Mouse (Mus musculus) CD4-positive, CD25-positive, alpha-beta regulatory T cell, adult 2 months (primary cell): ENCODE results near the gene Acss2.

Source experiments
- DNase-seq: peaks from one replicate; pipeline ENCODE4 v3.0.0-alpha.2; 2012; ENCODE audit warnings: low read depth, low spot score

The Acss2 gene

DNA sequence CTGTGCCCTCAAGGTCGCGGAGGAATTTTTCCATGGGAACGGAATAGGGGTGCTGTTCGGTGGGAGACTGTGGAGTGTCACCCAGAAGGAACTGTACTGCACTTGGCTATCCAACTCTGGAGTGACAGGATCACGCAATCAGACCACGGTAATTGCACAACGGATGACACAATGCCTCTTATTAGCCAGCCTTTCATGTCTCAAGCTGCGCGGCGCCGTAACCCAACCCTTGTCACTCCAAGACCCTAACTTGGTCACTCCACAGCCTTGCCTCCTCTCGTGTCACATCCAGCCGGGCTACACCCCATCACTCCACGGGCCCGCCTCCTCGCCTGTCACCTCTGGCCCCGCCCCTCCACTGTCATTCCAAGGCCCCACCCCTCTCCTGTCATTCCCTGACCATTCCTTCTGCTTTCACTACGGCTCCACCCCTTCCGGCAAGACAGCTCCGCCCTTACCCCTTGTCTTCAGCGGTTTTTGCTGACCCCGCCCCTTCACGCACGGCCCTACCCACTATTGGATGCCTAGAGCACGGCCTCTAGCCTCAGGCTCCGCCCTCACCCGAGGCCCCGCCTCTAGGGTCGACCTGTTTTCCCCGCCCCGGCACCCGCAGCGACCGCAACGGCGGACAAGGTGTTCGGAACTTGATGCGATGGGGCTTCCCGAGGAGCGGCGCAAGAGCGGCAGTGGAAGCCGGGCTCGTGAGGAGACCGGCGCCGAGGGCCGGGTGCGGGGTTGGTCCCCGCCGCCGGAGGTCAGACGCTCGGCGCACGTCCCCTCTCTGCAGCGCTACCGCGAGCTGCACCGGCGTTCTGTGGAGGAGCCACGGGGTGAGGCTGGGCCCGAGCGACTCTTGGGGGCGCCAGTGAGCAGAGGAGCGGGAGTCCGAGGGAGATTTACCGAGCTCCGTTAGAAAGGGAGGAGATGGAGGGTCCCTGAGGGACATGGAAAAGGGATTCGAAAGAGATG lies at the start of gene Acss2, which contains the start of gene Ggt7:
Acss2 (plus strand) TSS at position 494 of the 969 bp plus-strand sequence.
Ggt7 (minus strand) TSS at position 783 of the 969 bp plus-strand sequence.
- peak; percentile 98 for DNase-seq

DNA sequence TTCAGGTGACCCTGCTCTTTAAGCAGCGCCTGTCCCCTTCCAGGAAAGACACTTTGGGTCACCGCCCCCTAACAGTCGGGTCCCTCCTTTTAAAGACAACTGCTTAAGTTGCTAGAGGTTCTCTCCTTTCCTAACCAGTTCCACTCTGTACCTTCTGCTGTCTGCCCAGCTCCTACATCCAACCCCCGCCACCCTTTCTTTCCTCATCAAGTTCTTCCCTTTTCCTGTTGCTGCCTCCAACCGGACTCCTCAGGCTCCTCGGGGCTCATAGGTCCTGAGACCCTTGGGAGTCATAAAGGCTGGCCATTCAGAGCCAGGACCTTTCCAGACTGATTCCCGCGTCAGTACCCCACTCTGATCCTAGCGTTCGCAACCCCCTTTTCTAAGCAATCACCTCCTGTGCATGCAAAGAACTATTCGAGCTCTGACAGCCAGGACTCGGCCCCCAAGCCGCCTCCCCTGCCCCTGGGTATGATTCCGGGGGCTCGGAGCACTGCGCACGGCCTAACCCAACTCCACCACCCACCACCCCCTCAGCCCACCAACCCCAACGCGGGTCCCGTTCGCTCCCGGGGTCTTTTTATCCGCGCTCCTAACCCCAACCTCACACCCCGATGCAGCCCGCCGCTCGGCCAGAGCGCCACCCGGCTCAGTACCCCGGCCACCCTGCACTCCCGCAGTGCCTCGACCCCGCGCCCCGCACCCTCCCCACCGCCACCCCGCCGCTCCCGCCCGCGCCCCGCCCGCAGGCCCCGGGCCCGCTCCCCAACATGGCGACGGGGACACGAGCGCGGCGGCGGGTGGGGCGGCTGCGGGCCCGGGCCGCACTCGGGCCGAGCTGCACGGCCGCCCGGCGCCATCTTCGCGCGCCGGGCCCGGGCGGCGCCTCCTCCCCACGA lies 44.8 kb upstream of the Acss2 start:
- DNase-seq: peak; percentile 69

DNA sequence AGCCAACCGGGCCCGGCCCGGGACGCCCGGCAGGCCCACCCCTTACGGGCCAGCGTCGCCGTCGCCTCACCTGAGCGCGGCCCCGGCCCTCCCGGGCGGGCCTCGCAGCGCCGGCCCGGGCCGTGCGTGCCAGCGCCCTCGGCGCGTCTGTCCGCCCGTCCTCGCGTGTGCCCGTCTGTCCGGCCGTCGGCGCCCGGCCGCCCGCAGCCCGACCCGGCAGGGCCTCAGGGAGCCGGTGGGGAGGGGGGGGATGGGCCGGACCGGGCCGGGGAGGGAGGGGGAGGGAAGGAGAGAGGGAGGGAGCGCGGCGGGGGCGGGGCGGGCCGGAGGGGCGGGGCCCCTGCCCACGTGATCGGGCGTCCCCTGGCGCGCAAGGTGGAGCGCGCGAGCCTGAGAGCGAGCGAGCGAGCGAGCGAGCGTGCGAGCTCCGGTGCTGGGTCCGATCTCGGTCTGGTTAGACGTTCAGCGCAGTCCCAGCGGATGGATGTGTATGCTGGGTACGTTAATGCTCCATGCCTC lies 44.1 kb upstream of the Acss2 start, which contains the start of gene Ncoa6:
Ncoa6 (minus strand) TSS at position 325 of the 519 bp plus-strand sequence.
- peak; percentile 89 for DNase-seq

DNA sequence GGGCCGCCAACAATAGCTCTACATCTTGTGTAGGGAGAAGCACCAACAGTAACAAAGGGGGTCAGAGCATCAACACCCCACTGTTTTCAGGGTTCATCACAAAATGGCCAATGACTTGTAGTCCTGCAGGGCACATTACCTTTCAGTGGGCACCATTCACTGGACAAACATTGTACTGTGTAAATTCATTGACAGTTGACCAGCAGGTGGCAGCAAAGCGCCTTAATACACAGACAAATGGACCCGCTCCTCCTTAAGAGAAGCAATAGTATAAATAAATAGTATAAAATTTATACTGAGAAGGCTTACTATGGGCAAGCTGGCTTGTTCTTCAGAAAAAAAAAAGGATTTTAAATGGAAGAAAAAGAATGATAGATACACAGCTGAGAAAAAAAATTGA lies 35.7 kb upstream of the Acss2 start:
- peak; percentile 83 for DNase-seq

DNA sequence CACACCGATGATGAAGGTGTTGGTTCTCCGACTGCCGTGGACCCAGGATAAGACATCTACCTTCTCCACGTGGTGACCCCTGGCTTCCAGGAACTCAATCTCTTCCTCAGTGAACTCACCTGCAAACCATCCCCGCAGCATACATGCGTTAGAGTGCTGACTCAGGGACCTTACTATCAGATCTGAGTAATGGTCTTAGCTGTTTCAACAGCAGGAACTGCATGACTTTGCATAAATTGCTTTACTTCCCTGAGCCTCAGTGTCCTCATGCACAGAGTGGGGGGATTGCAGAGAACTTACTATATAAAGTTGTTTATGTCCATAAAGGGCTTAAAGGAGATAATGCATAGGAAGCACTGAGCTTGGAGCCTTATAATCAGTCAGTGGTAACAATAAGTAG lies 26.8 kb upstream of the Acss2 start:
- no peak for DNase-seq

DNA sequence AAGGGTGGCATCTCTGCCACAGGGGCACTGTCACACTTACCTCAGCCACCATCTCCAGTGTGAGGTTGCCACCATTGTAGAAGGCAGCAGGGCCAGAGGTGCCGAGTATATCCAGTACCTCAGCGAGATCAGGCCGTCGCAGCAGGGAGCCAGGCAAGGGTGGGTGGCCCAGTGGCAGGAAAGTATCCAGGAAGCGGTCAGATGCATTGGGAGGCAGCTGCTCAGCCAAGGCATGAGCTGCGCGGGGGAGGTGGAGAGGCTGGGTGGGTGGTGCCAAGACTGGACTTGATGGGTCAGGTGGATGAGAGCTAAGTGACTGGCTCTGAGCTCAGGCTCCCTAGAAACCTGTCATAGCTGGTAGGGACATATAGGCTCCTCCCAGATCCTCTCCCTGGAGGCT lies 15.2 kb upstream of the Acss2 start:
- DNase-seq: no peak

DNA sequence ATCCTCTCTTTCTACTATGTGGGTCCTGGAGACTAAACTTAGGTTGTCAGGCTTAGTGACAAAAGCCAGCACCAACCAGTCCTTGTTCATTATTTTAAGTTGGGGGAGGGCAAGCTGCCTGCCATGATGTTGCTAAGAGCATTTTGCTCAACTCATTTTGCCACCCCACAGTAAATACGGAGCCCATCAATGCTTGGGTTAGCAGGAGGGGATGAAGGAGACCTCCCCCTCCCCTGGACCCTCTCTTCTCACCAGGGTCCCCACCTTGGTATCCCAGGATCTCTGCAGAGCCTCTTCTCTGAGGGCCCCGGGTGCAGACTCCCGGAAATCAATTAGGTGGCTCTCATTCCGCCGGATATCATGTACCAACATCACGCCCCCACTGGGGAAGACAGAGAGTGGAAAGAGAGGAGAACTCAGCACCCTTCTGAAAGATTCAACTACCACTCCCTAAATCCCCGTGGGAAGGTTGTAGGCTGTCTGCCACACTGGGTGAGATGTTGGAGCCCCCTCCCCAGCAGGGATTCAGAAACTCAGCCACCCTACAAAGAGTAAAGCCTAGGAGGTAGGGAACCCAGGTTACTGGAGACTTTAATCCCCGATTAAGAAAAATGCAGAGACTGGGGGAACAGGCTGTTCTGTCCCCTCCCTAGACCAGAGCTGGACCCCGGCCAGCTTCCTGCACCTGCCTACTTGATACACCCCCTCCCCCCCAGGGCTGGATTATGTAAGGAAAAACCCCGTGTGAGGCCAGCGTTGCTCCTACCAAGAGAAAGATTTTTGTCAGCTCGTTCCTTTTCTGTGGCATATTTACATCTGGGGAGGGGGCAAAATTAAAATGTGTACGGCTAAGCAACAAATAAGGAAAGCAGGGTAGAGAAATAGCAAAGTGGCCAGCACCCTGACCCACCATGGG lies 13.1 kb upstream of the Acss2 start:
- no peak for DNase-seq

DNA sequence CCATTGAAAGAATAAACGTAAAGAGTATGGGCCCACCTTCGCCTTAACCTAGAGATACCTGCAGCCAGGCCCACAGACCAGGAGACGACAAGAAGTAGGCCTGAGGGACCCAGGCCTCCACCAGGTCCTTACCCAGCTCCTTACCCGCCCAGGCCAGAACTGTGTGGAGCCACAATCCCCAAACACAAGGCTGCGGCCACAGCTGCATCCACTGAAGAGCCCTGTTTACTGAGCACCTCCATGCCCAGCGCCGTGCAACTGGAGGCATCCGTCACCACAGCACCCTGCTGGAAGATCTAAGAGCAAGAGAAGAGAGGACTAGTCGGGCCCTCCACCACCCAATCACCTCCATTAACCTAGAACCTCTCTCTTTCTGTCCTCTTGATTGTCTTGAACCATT lies 11.9 kb upstream of the Acss2 start:
- no peak for DNase-seq

DNA sequence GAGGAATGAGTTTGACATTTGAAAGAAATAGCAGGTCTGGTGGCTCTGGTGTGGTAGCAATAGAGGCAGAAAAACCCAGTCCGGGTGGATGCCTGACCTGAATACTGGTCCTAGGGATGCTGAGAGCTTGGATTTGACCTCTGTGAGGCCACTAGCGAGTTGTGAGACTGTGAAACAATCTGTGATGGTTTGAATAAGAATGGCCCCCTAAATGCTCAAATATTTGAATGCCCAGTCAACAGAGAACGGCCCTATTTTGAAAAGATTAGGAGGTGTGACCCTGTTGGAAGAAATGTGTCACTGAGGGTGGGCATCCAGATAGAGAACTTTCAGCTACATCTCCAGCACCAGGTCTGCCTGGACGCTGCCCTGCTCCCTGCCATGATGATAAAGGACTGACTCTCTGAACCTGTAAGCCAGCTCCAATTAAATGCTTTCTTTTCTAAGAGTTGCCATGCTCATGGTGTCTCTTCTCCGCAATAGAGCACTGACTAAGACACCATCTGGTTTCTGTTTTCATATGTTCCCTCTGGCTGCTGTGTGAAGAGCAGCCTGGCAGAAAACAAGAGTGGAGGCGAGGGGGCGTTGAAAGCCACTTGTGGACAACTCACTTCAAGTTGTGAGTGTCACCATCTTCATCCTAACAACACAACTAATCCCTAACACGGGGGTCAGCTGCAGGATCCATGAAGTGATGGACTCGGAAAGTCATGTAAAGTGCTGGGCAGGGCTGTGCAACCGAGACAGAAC lies 9.9 kb upstream of the Acss2 start:
- no peak for DNase-seq

DNA sequence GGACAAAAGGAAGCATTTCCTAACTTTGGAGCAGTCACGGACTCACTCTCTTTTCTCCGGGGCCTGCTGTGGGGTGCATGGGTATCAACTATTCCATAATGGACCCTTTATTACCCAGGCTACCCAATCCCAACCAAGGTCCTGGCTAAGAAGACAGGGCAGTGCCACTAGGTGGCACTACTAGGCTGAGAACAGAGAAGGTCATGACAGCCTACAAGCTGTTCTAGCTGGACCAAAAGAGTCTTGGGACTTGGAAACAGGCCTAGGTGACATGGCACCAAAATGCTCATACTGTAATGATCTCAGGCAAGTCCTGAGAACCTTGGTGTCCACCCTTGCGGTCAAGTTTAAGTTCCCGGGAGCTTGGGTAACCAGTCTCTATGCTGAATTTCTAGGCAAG lies 5.3 kb upstream of the Acss2 start:
- DNase-seq: peak; percentile 83

DNA sequence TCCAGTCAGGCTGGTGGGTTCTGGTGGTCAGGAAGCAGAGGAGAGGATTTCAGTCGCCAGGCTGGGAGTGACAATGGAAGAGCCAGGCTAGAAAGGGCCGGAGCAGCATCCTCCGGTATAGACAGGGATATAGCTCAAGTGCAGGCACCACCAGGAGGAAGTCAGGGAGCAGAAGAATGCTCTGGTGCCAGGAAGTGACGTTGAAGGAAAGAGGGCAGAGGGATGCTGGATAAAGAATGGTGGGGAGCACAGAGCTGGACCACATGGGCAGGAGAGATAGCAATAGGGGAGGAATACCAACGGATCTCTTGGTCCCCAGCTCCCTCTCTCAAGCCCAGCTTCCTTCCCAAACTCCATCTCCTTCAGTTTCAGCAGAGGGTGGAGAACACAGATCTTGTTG lies 4.2 kb upstream of the Acss2 start:
- DNase-seq: peak; percentile 7

DNA sequence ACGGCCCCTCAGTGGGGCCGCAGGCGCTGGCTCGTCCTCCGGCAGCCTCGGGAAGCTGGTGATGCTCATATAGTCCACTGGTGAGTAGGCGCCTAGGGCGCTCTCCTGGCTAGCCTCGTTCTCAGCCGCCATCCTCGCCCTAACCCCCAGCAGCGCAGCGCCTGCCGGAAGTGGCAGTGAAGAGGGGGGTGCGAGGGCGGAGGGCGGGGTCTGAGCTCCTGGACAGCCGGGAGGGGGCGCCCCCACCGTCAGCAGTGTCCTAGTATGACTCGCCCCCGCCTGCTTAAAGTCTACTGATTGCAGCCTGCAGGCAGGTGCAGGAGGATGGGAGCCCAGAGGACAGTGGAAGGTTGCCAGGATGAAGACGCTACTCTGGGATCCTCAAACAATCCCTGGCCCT lies 3.1 kb upstream of the Acss2 start:
- DNase-seq: peak; percentile 90

DNA sequence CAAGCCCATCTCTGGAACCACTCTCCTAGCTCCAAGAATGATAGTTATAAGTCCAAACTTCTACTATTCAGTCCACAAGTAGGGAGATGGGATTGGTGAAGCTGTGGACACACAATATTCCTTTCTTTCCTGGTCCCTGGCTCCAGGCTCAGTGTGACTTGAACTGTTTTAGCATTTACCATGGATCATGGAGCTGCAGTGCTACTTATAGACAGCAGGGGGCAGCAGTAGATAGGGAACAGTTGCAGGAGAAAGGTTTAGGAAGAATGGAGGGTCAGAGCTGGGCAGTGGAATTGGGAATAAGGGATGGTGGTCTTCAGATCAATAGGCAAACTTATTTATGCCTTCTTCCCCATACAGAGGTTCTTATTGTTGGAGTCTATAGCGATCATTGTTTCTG lies 1.8 kb upstream of the Acss2 start:
- peak; percentile 69 for DNase-seq

DNA sequence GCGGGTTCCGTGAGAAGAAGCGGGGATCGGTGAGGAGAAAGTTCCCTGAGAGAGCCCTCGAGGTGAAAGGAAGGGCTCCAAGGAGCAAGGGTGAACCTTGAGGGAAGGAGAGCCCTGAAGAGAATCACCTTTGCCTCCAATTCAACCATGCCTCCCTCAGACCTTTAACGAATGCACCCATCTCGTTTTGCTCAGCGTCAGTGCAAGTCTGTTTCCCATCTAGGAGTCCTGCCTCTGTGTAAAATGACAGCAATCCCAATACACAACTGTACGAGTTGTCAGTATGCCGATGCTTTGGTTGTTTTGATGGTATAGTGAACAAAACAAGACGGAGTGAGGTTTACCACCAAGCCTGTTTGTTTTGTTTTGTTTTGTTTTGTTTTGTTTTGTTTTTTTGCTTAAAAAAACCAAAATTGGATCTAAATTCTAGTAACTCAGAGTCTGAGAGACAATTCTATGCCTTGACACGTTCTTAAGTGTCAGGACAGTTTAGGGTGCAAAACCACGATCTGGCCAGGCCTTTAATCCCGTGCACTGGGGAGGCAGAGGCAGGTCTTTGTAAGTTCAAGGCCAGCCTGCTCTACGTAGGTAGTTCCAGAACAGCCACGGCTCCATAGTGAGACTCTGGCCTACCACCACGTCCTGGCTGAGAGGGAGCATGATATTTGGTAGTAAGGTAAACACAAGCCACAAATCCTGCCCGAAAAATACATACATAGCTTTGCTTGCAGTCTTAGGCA lies 953 bp downstream of the Acss2 start:
- peak; percentile 45 for DNase-seq

DNA sequence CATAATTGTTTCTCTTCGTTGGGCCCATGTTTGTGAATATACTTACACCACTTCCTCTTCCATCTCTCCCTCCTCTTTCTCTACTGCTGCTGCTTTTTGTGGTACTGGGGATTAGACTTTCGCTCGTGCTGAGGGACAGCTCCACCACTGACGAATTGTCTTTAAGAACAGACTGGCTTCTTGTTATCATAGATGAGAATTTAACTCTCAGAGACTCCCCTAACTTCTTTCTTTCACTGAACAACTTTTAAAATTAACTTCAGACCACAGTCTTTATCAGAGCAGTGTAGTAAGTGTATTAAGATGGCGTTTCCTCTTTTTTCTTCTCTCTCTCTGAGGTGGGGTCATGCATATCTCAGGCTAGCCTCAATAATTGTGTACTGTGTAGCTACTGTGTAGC lies 6.0 kb downstream of the Acss2 start:
- DNase-seq: no peak

DNA sequence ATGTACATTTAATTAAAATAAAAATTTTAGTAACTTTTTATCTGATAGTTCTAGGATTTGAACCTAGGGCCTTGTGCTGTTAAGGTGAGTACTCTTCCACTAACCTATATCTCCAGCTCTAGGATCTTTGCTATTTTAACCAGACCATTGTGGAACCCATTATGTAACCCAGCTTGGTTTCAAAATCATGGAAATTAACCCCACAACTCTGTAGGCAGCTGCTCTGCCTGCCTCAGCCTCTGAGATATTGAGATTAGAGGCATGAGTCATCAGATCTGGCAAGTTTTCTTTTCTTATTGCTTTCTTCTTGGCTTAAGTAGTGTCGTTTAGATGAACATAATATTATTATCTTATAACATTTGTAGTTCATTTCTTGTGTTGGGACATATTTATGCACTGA lies 6.6 kb downstream of the Acss2 start:
- no peak for DNase-seq

DNA sequence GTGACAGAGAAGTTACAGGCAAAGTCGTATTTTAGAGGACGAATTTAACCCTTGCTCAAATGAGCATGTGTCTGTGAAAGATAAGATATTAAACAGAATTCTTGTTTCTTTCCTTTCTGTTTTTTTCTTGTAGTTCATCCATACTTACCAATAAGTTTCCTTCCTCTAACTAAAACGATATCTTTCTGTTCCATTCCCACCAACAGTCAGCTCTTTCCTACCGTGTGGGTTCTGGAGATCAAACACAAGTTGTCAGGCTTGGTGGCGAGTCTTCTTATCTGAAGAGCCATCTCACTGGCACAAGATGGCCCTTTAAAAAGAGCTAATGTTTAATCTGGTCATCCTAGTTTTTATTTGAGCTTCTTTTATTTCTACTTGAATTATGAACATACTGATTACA lies 9.6 kb downstream of the Acss2 start:
- no peak for DNase-seq

DNA sequence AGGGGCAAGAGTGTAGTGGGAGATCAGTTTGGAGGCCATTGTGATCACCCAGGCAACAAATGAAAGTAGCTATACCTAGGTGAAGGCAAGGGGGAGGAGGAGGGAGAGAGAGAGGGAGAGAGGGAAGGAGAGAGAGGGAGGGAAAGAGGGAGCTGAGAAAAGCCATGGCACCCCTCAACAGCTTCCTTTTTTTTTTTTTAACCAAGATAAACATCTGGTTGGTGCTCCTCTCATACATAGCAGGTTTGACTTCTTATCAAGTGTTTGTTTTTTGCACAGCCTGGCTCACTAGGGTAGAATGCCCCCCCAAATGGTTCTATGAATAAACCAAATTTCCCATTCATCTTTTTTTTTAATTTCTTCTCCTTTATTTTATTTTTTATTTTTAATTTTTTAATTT lies 18.5 kb downstream of the Acss2 start:
- DNase-seq: no peak

DNA sequence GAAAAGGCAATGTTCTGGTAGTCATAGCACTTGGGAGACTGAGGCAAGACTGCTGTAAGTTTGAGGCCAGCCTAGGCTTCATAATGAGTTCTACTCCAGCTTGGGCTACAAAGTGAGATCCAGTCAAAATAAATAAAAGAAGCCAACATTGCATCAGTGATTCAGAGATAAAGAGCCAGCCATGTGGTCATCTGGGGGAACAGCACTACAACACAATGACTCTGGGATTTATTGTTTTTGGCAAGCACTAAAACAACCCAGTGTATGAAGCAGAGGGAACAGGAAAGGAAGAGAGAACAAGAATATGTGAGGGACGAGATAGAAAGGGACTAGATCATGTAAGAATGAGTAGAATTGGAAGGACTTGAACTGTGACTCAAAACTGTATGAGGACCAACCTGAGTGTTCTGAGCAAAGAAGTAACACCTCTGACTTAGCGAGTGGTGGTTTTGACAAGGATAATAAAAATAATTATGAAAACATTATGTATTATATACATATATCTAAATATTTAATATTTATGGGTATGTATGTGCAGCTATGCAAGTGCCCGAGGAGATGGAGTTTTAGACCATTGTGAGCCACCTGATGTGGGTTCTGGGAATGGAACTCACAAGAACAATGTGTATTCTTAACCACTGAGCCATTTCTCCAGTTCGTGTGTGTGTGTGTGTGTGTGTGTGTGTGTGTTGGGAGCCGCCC lies 20.2 kb downstream of the Acss2 start:
- DNase-seq: peak; percentile 70
